Mouse (Mus musculus) cerebellum, adult 8-10 months (tissue): ENCODE measurements around the gene Cym.

Source experiments
- DNase-seq: peaks from one replicate; pipeline ENCODE4 v3.0.0; 2022

Gene Cym

GRCm38 (mm10) chr3:107218572-107218971 is 3.0 kb downstream of the Cym start:
- DNase-seq, result no peak

- no peak for DNase-seq
Observed at GRCm38 (mm10) chr3:107217101-107217480, 4.4 kb downstream of the Cym start.

GRCm38 (mm10) chr3:107216400-107217100 is 5.0 kb downstream of the Cym start:
- DNase-seq, result no peak

GRCm38 (mm10) chr3:107214606-107215005 is 6.9 kb downstream of the Cym start:
- DNase-seq, result no peak

GRCm38 (mm10) chr3:107207625-107208253 is 13.8 kb downstream of the Cym start:
- no peak for DNase-seq

GRCm38 (mm10) chr3:107206490-107207150 is 14.9 kb downstream of the Cym start:
- no peak for DNase-seq

GRCm38 (mm10) chr3:107205994-107206393 is 15.5 kb downstream of the Cym start:
- DNase-seq, result peak; percentile 72

GRCm38 (mm10) chr3:107205170-107205569 is 16.4 kb downstream of the Cym start:
- no peak for DNase-seq

- no peak for DNase-seq
Observed at GRCm38 (mm10) chr3:107204413-107204812, 17.1 kb downstream of the Cym start.

- DNase-seq, result no peak
Observed at GRCm38 (mm10) chr3:107201310-107202180, 20.0 kb downstream of the Cym start.

GRCm38 (mm10) chr3:107188226-107188899 is 33.2 kb downstream of the Cym start:
- peak; percentile 77 for DNase-seq

- DNase-seq, result no peak
Observed at GRCm38 (mm10) chr3:107187022-107187421, 34.5 kb downstream of the Cym start.

GRCm38 (mm10) chr3:107185597-107185996 is 35.9 kb downstream of the Cym start:
- no peak for DNase-seq

- DNase-seq, result no peak
Observed at GRCm38 (mm10) chr3:107183178-107183577, 38.4 kb downstream of the Cym start.

- no peak for DNase-seq
Observed at GRCm38 (mm10) chr3:107182756-107183155, 38.8 kb downstream of the Cym start, which contains the start of gene Kcna10. Gene Kcna10 (plus strand): TSS chr3:107183056.

- DNase-seq, result no peak
Observed at GRCm38 (mm10) chr3:107180860-107181259, 40.7 kb downstream of the Cym start.

- DNase-seq, result peak; percentile 73
Observed at GRCm38 (mm10) chr3:107176501-107176900, 45.0 kb downstream of the Cym start.

- peak; percentile 98 for DNase-seq
Observed at GRCm38 (mm10) chr3:107175486-107175885, 46.0 kb downstream of the Cym start.

- DNase-seq, result peak; percentile 93
Observed at GRCm38 (mm10) chr3:107172556-107172955, 49.0 kb downstream of the Cym start.

- DNase-seq, result no peak
Observed at GRCm38 (mm10) chr3:107171964-107172363, 49.6 kb downstream of the Cym start.

- no peak for DNase-seq
Observed at GRCm38 (mm10) chr3:107169552-107169951, 52.0 kb downstream of the Cym start.

- peak; percentile 67 for DNase-seq
Observed at GRCm38 (mm10) chr3:107162741-107163140, 58.8 kb downstream of the Cym start.
